Mouse (Mus musculus) cerebellum, adult 2 months (tissue): Measurements from ENCODE around the gene Tbc1d8.
A peak's percentile ranks its signal among the peaks of the same experiment; 100 is the strongest.

ENCODE experiments used
- CTCF ChIP-seq: fragments of 200-500 bp; IDR thresholded peaks from 2 replicates; pipeline ENCODE4 v1.5.1; 2011; ENCODE audit warnings: low read depth, mild to moderate bottlenecking, control low read depth, low read length, moderate library complexity, borderline replicate concordance; ENCODE audit not compliant: insufficient read depth
- POLR2A ChIP-seq: fragments of 200-500 bp; IDR thresholded peaks from 2 replicates; pipeline ENCODE4 v1.6.1; 2011; ENCODE audit warnings: low read length, control low read depth, borderline replicate concordance; ENCODE audit not compliant: insufficient read depth

- TF ChIP-seq CTCF (peak; percentile 64), POLR2A (no peak)
These were observed 25.7 kb upstream of the Tbc1d8 start for GRCm38 (mm10) chr1:39504261-39504660.
